Mouse (Mus musculus): ENCODE results near the gene Gstcd.

Gene Gstcd

GRCm38 (mm10) chr3:132942778-132943177 is 149.1 kb downstream of the Gstcd start:
- no peak for DNase-seq (ENCODE audit: low spot score in 2 of 2)

GRCm38 (mm10) chr3:132940181-132940990 is 151.4 kb downstream of the Gstcd start:
- no peak for DNase-seq (ENCODE audit: low spot score in 2 of 2)

GRCm38 (mm10) chr3:132939006-132939405 is 152.8 kb downstream of the Gstcd start:
- DNase-seq (ENCODE audit: low spot score in 2 of 2): no peak

GRCm38 (mm10) chr3:132934649-132935048 is 157.2 kb downstream of the Gstcd start:
- DNase-seq (ENCODE audit: low spot score in 2 of 2): no peak

All from spleen, postnatal 36 days (tissue).